Mouse (Mus musculus) liver, embryonic 13.5 days (tissue): Measurements from ENCODE around the gene Lrp6. TPM values are rescaled to one million over a fixed set of nuclear protein-coding genes. Genes with fewer than 3 reads are reported as not detected.

Source experiments
- ATAC-seq: fragments of 200-750 bp; cut with Nextera tagmentation; 2 replicates; pipeline ENCODE4 v1.8.0; 2017; ENCODE audit warnings: low read depth, mild to moderate bottlenecking, moderate number of reproducible peaks, moderate library complexity
- DNase-seq: peaks from one replicate; pipeline ENCODE4 v3.0.0; 2022
- H3K27ac ChIP-seq: fragments of 300-500 bp; sonication (generic); 2 replicates; pipeline ENCODE4 v1.5.1; 2015; ENCODE audit warnings: moderate library complexity, mild to moderate bottlenecking, inconsistent platforms
- H3K27me3 ChIP-seq: fragments of 300-500 bp; sonication (generic); 2 replicates; pipeline ENCODE4 v1.6.1; 2015; ENCODE audit warnings: mild to moderate bottlenecking, inconsistent platforms
- H3K36me3 ChIP-seq: fragments of 300-500 bp; sonication (generic); 2 replicates; pipeline ENCODE4 v1.6.1; 2015; ENCODE audit warnings: mild to moderate bottlenecking, inconsistent platforms
- H3K4me1 ChIP-seq: fragments of 300-500 bp; sonication (generic); replicated peaks from 2 replicates; pipeline ENCODE4 v1.6.1; 2015; ENCODE audit warnings: inconsistent platforms
- H3K4me2 ChIP-seq: fragments of 300-500 bp; sonication (generic); 2 replicates; pipeline ENCODE4 v1.6.1; 2015; ENCODE audit warnings: inconsistent platforms, mild to moderate bottlenecking, moderate library complexity
- H3K4me3 ChIP-seq: fragments of 300-500 bp; sonication (generic); replicated peaks from 2 replicates; pipeline ENCODE4 v1.5.1; 2015; ENCODE audit warnings: mild to moderate bottlenecking, inconsistent platforms
- H3K9ac ChIP-seq: fragments of 300-500 bp; sonication (generic); 2 replicates; pipeline ENCODE4 v1.6.1; 2015; ENCODE audit warnings: mild to moderate bottlenecking, inconsistent platforms
- H3K9me3 ChIP-seq: fragments of 300-500 bp; sonication (generic); replicated peaks from 2 replicates; pipeline ENCODE4 v1.6.1; 2016; ENCODE audit warnings: inconsistent platforms
- WGBS: fragments of 180-500 bp; shearing (Covaris S2); methylation state at CpG from one replicate; pipeline ENCODE4 v1.1.7; 2015; ENCODE audit not compliant: insufficient replicate concordance; 5-methylcytosine and 5-hydroxymethylcytosine counted together
- polyA plus RNA-seq: library from polyadenylated mRNA; unstranded; fragments of >200 nt; fragmentation: Nextera tagmentation; extraction: Ambion mirVana; gene quantifications from 2 replicates; pipeline ENCODE4 v1.2.1, GENCODE M21; 2015

Gene Lrp6
- 6.8 and 8.7 TPM in 2 replicates for polyA plus RNA-seq

GRCm38 (mm10) chr6:134566818-134567485 is at the start of gene Lrp6:
TSS of gene Lrp6 (minus strand) at chr6:134566965.
- DNase-seq: peak; percentile 66
- peak within 1 kb of the TSS; percentile 85 for H3K9ac ChIP-seq
- H3K9me3 ChIP-seq: no peaks in the 10 kb centered on the region
- peak within 1 kb of the TSS; percentile 86 for H3K27ac ChIP-seq
- peak; percentile 85 for ATAC-seq
- H3K4me2 ChIP-seq: peak within 1 kb of the TSS; percentile 85
- H3K4me3 ChIP-seq: peak within 1 kb of the TSS; percentile 87
- H3K36me3 ChIP-seq: no peaks in the 10 kb centered on the region
- peaks cover 36% of the 10 kb centered on the region for H3K4me1 ChIP-seq
- H3K27me3 ChIP-seq: no peaks in the 10 kb centered on the region
- 1% methylated on average over 69 of the region's 99 CpGs for WGBS

- peaks cover 17% of the 10 kb centered on the region for H3K4me1 ChIP-seq
- H3K9ac ChIP-seq: peak overlapping the region; percentile 44
- no peaks in the 10 kb centered on the region for H3K36me3 ChIP-seq
- peak; percentile 69 for DNase-seq
- no peaks in the 10 kb centered on the region for H3K9me3 ChIP-seq
- WGBS: 11% methylated on average over 16 of the region's 16 CpGs
- peak; percentile 79 for ATAC-seq
- H3K27me3 ChIP-seq: no peaks in the 10 kb centered on the region
- no peak overlapping the region for H3K27ac ChIP-seq
- H3K4me2 ChIP-seq: peak overlapping the region; percentile 60
- peak overlapping the region; percentile 39 for H3K4me3 ChIP-seq
Measured at GRCm38 (mm10) chr6:134614723-134615648, 48.2 kb upstream of the Lrp6 start.

GRCm38 (mm10) chr6:134614322-134614721 is 47.6 kb upstream of the Lrp6 start:
- no peaks in the 10 kb centered on the region for H3K27me3 ChIP-seq
- peak overlapping the region; percentile 60; the same call in 1 of the 2 replicates for H3K4me2 ChIP-seq
- H3K9me3 ChIP-seq: no peaks in the 10 kb centered on the region
- no peak for DNase-seq
- no peak overlapping the region for H3K9ac ChIP-seq
- 0 out of 2 replicates have a peak overlapping the region, but pooled peaks have one; percentile 39 for H3K4me3 ChIP-seq
- no peak overlapping the region for H3K27ac ChIP-seq
- ATAC-seq: peak; percentile 72
- no peaks in the 10 kb centered on the region for H3K36me3 ChIP-seq
- 65% methylated on average over 4 of the region's 4 CpGs for WGBS
- peaks cover 17% of the 10 kb centered on the region for H3K4me1 ChIP-seq

- Histone ChIP-seq H3K4me3 (no peak overlapping the region), H3K9ac (no peak overlapping the region), H3K36me3 (no peaks in the 10 kb centered on the region), H3K9me3 (no peaks in the 10 kb centered on the region), H3K4me1 (peaks cover 17% of the 10 kb centered on the region), H3K4me2 (no peak overlapping the region), H3K27me3 (no peaks in the 10 kb centered on the region), H3K27ac (no peak overlapping the region)
- 55% methylated on average over 13 of the region's 13 CpGs for WGBS
- DNase-seq: no peak
- no peak for ATAC-seq
Measured at GRCm38 (mm10) chr6:134611896-134612295, 45.1 kb upstream of the Lrp6 start.

GRCm38 (mm10) chr6:134610380-134610779 is 43.6 kb upstream of the Lrp6 start:
- Histone ChIP-seq H3K27ac (no peak overlapping the region), H3K9ac (no peak overlapping the region), H3K36me3 (no peaks in the 10 kb centered on the region), H3K27me3 (no peaks in the 10 kb centered on the region), H3K4me1 (peaks cover 21% of the 10 kb centered on the region), H3K4me3 (no peak overlapping the region), H3K9me3 (no peaks in the 10 kb centered on the region), H3K4me2 (no peak overlapping the region)
- ATAC-seq (no peak), DNase-seq (no peak)
- 77% methylated on average over 9 of the region's 9 CpGs for WGBS

- WGBS: 48% methylated on average over 9 of the region's 9 CpGs
- no peak overlapping the region for H3K4me3 ChIP-seq
- H3K9ac ChIP-seq: no peak overlapping the region
- H3K27me3 ChIP-seq: no peaks in the 10 kb centered on the region
- no peaks in the 10 kb centered on the region for H3K9me3 ChIP-seq
- no peak overlapping the region for H3K4me2 ChIP-seq
- no peak overlapping the region for H3K27ac ChIP-seq
- 0 out of 2 replicates have a peak, but pooled peaks cover 4% of the 10 kb centered on the region for H3K4me1 ChIP-seq
- ATAC-seq: peak; percentile 45; the same call in 1 of the 2 replicates
- no peaks in the 10 kb centered on the region for H3K36me3 ChIP-seq
- no peak for DNase-seq
Measured at GRCm38 (mm10) chr6:134606949-134607746, 40.4 kb upstream of the Lrp6 start.

- Histone ChIP-seq H3K27ac (no peak overlapping the region), H3K4me1 (0 out of 2 replicates have a peak, but pooled peaks cover 4% of the 10 kb centered on the region), H3K4me3 (no peak overlapping the region), H3K9me3 (no peaks in the 10 kb centered on the region), H3K36me3 (no peaks in the 10 kb centered on the region), H3K9ac (no peak overlapping the region), H3K27me3 (no peaks in the 10 kb centered on the region), H3K4me2 (no peak overlapping the region)
- no peak for ATAC-seq
- no peak for DNase-seq
- WGBS: 59% methylated on average over 6 of the region's 6 CpGs
Measured at GRCm38 (mm10) chr6:134606540-134606939, 39.8 kb upstream of the Lrp6 start.

- Histone ChIP-seq H3K9me3 (no peaks in the 10 kb centered on the region), H3K27ac (no peak overlapping the region), H3K4me3 (no peak overlapping the region), H3K27me3 (no peaks in the 10 kb centered on the region), H3K4me1 (0 out of 2 replicates have a peak, but pooled peaks cover 4% of the 10 kb centered on the region), H3K36me3 (no peaks in the 10 kb centered on the region), H3K9ac (no peak overlapping the region), H3K4me2 (no peak overlapping the region)
- no peak for ATAC-seq
- WGBS: 62% methylated on average over 3 of the region's 3 CpGs
- no peak for DNase-seq
Measured at GRCm38 (mm10) chr6:134605196-134605595, 38.4 kb upstream of the Lrp6 start.

GRCm38 (mm10) chr6:134602371-134603003 is 35.7 kb upstream of the Lrp6 start:
- no peak for DNase-seq
- WGBS: 49% methylated on average over 10 of the region's 10 CpGs

GRCm38 (mm10) chr6:134601766-134602165 is 35.0 kb upstream of the Lrp6 start:
- H3K9me3 ChIP-seq: no peaks in the 10 kb centered on the region
- ATAC-seq: peak; percentile 58; the same call in 1 of the 2 replicates
- 0 out of 2 replicates have a peak, but pooled peaks cover 4% of the 10 kb centered on the region for H3K4me1 ChIP-seq
- no peak for DNase-seq
- H3K27ac ChIP-seq: peak overlapping the region; percentile 18; the same call in 1 of the 2 replicates
- H3K4me2 ChIP-seq: no peak overlapping the region
- H3K9ac ChIP-seq: no peak overlapping the region
- WGBS: 40% methylated on average over 3 of the region's 3 CpGs
- H3K4me3 ChIP-seq: no peak overlapping the region
- no peaks in the 10 kb centered on the region for H3K27me3 ChIP-seq
- no peaks in the 10 kb centered on the region for H3K36me3 ChIP-seq

More at GRCm38 (mm10) chr6:134602371-134603003, 35.7 kb upstream of the Lrp6 start:
- no peaks in the 10 kb centered on the region for H3K9me3 ChIP-seq
- H3K4me2 ChIP-seq: no peak overlapping the region
- H3K27ac ChIP-seq: no peak overlapping the region
- H3K27me3 ChIP-seq: no peaks in the 10 kb centered on the region
- no peaks in the 10 kb centered on the region for H3K36me3 ChIP-seq
- H3K4me1 ChIP-seq: 0 out of 2 replicates have a peak, but pooled peaks cover 4% of the 10 kb centered on the region
- no peak overlapping the region for H3K4me3 ChIP-seq
- no peak for ATAC-seq
- no peak overlapping the region for H3K9ac ChIP-seq
